Mouse (Mus musculus): ENCODE measurements around the gene Gm42421. TPM values are rescaled to one million over a fixed set of nuclear protein-coding genes. Genes with fewer than 3 reads are reported as not detected.

Gm42421 gene
- polyA plus RNA-seq, 1 experiment: 0.25 TPM

DNA sequence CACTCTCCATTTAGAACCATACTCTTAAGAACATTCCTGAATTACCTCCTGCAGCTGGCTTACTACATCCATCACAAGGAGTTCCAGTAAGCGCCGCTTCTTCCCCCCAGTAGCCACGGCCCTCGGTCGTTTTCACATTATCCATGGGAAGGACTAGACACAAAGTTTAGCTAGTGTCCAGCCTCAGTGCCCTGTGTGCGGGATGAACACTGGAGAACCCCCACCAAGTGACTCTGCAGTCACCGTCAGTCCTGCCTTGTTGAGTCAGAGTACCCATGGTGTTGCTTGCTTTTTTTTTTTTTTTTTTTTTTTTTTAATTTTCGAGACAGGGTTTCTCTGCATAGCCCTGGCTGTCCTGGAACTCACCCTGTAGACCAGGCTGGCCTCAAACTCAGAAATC, 33.2 kb downstream of the Gm42421 start:
- TF ChIP-seq CEBPB (IDR thresholded peaks at IDR 0.05; ENCODE audit: low read depth): no peak
- TF ChIP-seq FOSL1 (IDR thresholded peaks at IDR 0.05; ENCODE audit: insufficient read depth, low read length, poor library complexity, severe bottlenecking): no peak
- TF ChIP-seq MYOD1 (IDR thresholded peaks at IDR 0.05; ENCODE audit: control insufficient read depth, insufficient read length, low read depth): no peak
- TF ChIP-seq USF1 (IDR thresholded peaks at IDR 0.05; ENCODE audit: low read depth): no peak
- no peak for TF ChIP-seq MYOG (IDR thresholded peaks at IDR 0.05; ENCODE audit: control insufficient read depth, extremely low read depth, insufficient read length)
- no peak for TF ChIP-seq MAX (IDR thresholded peaks at IDR 0.05)
- TF ChIP-seq CTCF (IDR thresholded peaks at IDR 0.05; ENCODE audit: control insufficient read depth, insufficient read depth, insufficient read length): no peak
- Histone ChIP-seq H3K4me3 (ENCODE audit: insufficient read depth, poor library complexity, severe bottlenecking) (no peak overlapping the region), H3K36me3 (ENCODE audit: control insufficient read depth, insufficient read depth) (no peaks in the 10 kb centered on the region), H3K79me2 (ENCODE audit: control insufficient read depth, insufficient read depth) (no peaks in the 10 kb centered on the region), H3K79me3 (ENCODE audit: low read depth) (no peaks in the 10 kb centered on the region), H3K27me3 (ENCODE audit: control insufficient read depth, insufficient read depth, insufficient read length) (peaks cover 24% of the 10 kb centered on the region), H3ac (ENCODE audit: control insufficient read depth, insufficient read length, low read depth) (no peak overlapping the region)

DNA sequence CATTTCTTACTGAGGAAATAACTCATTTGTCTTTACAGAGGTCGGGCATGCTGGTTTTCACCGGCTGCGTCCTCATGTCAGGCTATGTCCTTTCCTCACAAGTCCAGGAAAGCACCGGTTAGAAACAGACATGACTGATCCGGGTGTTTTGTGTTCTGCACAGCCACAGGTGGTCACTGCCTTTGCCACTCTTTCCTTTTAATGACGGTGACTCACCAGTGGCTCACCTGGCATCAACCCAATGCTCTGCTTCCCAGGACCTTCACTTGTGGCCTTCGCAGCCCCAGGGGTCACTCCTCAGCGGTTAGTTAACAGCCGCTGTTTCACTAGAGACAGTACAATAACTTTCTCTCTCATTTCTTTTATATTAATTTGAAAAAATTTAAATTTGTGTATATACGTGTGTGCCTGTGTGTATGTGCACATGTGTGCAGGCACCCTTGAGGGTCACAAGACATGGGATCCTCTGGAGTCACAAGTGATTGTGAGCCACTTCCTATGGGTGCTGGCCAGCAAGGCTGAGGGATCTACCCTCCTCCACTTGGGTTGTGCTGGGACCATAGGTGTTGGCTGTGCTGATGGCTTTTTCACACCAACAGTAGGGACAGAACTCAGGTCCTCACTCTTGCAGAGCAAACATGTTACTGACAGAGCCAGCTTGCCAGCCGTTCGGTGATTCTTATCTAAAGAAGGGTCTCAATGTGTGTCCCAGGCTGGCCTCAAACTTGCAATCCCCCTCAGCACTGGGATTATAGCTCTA, 37.8 kb downstream of the Gm42421 start:
- no peaks in the 10 kb centered on the region for H3K79me3 ChIP-seq (ENCODE audit: low read depth)
- H3K79me2 ChIP-seq (ENCODE audit: control insufficient read depth, insufficient read depth): no peaks in the 10 kb centered on the region
- H3ac ChIP-seq (ENCODE audit: control insufficient read depth, insufficient read length, low read depth): no peak overlapping the region
- TF ChIP-seq MYOG (IDR thresholded peaks at IDR 0.05; ENCODE audit: control insufficient read depth, extremely low read depth, insufficient read length): no peak
- no peak for TF ChIP-seq CTCF (IDR thresholded peaks at IDR 0.05; ENCODE audit: control insufficient read depth, insufficient read depth, insufficient read length)
- peak; percentile 43 for TF ChIP-seq MYOD1 (IDR thresholded peaks at IDR 0.05; ENCODE audit: control insufficient read depth, insufficient read length, low read depth)
- no peak for TF ChIP-seq USF1 (IDR thresholded peaks at IDR 0.05; ENCODE audit: low read depth)
- no peak for TF ChIP-seq CEBPB (IDR thresholded peaks at IDR 0.05; ENCODE audit: low read depth)
- H3K27me3 ChIP-seq (ENCODE audit: control insufficient read depth, insufficient read depth, insufficient read length): peaks cover 18% of the 10 kb centered on the region
- no peaks in the 10 kb centered on the region for H3K36me3 ChIP-seq (ENCODE audit: control insufficient read depth, insufficient read depth)
- H3K4me3 ChIP-seq (ENCODE audit: insufficient read depth, poor library complexity, severe bottlenecking): no peak overlapping the region

DNA sequence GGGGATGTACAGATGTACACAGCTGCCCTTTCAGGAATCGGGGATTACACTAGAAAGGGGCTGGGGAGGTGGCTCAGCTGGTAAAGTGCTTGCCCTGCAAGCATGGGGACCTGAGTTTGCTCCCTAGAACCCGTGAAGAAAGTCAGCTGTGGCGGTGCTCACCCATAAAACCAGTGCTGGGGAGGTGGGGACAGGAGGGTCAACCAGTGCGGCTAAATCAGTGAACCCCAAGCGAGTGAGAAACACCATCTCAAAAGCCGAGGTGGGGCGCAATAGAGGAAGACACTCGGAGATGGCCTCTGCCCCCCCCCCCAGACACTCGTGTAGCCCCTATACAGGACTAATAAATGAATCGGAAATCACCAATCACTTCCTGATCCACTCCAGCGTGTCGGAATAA, 38.7 kb downstream of the Gm42421 start:
- H3K4me3 ChIP-seq (ENCODE audit: insufficient read depth, poor library complexity, severe bottlenecking): no peak overlapping the region
- no peaks in the 10 kb centered on the region for H3K79me2 ChIP-seq (ENCODE audit: control insufficient read depth, insufficient read depth)
- no peak overlapping the region for H3ac ChIP-seq (ENCODE audit: control insufficient read depth, insufficient read length, low read depth)
- TF ChIP-seq CTCF (IDR thresholded peaks at IDR 0.05; ENCODE audit: control insufficient read depth, insufficient read depth, insufficient read length): no peak
- no peak for TF ChIP-seq MYOG (IDR thresholded peaks at IDR 0.05; ENCODE audit: control insufficient read depth, extremely low read depth, insufficient read length)
- TF ChIP-seq USF1 (IDR thresholded peaks at IDR 0.05; ENCODE audit: low read depth): no peak
- TF ChIP-seq FOSL1 (IDR thresholded peaks at IDR 0.05; ENCODE audit: insufficient read depth, low read length, poor library complexity, severe bottlenecking): no peak
- no peak for TF ChIP-seq MYOD1 (IDR thresholded peaks at IDR 0.05; ENCODE audit: control insufficient read depth, insufficient read length, low read depth)
- no peak for TF ChIP-seq MAX (IDR thresholded peaks at IDR 0.05)
- no peak for TF ChIP-seq CEBPB (IDR thresholded peaks at IDR 0.05; ENCODE audit: low read depth)
- peaks cover 21% of the 10 kb centered on the region for H3K27me3 ChIP-seq (ENCODE audit: control insufficient read depth, insufficient read depth, insufficient read length)
- no peaks in the 10 kb centered on the region for H3K36me3 ChIP-seq (ENCODE audit: control insufficient read depth, insufficient read depth)
- no peaks in the 10 kb centered on the region for H3K79me3 ChIP-seq (ENCODE audit: low read depth)

DNA sequence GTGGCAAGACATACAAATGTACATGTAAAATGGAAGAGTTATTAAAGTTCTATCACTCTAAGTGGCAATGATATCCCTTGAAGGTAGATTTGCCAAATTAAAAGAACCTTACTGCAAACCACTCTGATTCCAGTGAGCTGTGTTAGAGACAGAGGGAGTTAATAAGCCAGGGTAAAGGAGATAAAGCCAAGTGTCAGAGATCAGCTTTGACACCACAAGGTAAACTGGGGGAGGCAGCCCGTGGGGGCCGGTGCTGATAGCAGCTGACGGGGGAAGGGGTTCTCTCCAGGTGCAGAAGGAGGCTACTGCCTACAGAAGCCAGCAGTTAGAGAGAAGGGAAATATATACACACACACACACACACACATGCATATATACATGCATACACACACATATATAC, 44.7 kb downstream of the Gm42421 start:
- Histone ChIP-seq H3ac (ENCODE audit: control insufficient read depth, insufficient read length, low read depth) (no peak overlapping the region), H3K79me2 (ENCODE audit: control insufficient read depth, insufficient read depth) (no peaks in the 10 kb centered on the region), H3K4me3 (ENCODE audit: insufficient read depth, poor library complexity, severe bottlenecking) (no peak overlapping the region), H3K36me3 (ENCODE audit: control insufficient read depth, insufficient read depth) (no peaks in the 10 kb centered on the region), H3K27me3 (ENCODE audit: control insufficient read depth, insufficient read depth, insufficient read length) (peaks cover 16% of the 10 kb centered on the region), H3K79me3 (ENCODE audit: low read depth) (no peaks in the 10 kb centered on the region)
- no peak for TF ChIP-seq USF1 (IDR thresholded peaks at IDR 0.05; ENCODE audit: low read depth)
- no peak for TF ChIP-seq CEBPB (IDR thresholded peaks at IDR 0.05; ENCODE audit: low read depth)
- TF ChIP-seq CTCF (IDR thresholded peaks at IDR 0.05; ENCODE audit: control insufficient read depth, insufficient read depth, insufficient read length): no peak
- TF ChIP-seq FOSL1 (IDR thresholded peaks at IDR 0.05; ENCODE audit: insufficient read depth, low read length, poor library complexity, severe bottlenecking): no peak
- TF ChIP-seq MYOG (IDR thresholded peaks at IDR 0.05; ENCODE audit: control insufficient read depth, extremely low read depth, insufficient read length): no peak
- TF ChIP-seq MAX (IDR thresholded peaks at IDR 0.05): no peak
- TF ChIP-seq MYOD1 (IDR thresholded peaks at IDR 0.05; ENCODE audit: control insufficient read depth, insufficient read length, low read depth): no peak

DNA sequence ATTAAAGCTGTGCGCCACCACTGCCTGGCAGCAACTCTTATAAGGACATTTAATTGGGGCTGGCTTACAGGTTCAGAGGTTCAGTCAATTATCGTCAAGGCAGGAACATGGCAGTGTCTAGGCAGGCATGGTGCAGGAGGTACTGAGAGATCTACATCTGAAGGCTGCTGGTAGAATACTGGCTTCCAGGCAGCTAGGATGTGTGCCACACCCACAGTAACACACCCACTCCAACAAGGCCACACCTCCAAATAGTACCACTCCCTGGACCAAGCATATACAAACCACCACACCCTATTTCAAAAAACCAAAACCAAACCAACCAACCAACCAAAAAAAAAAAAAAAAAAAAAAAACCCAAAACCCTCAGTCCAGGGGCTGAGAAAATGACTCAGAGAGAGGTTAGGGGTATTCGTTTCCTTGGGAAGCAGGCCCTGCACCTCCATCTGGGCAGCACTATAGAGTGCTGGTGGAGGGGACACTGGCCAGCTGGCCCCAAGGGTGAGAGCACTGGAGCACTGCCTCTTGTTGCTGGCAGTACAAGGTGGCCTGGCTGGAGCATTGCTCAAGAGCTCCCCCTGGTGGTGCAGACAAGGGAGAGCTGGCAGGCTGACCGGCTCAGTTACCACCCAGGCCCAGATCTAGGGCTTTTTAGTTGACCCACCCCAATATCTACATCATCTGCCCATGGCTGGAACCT, 47.1 kb downstream of the Gm42421 start:
- Histone ChIP-seq H3K4me3 (ENCODE audit: insufficient read depth, poor library complexity, severe bottlenecking) (no peak overlapping the region), H3K79me3 (ENCODE audit: low read depth) (no peaks in the 10 kb centered on the region), H3ac (ENCODE audit: control insufficient read depth, insufficient read length, low read depth) (no peak overlapping the region), H3K79me2 (ENCODE audit: control insufficient read depth, insufficient read depth) (no peaks in the 10 kb centered on the region), H3K36me3 (ENCODE audit: control insufficient read depth, insufficient read depth) (no peaks in the 10 kb centered on the region), H3K27me3 (ENCODE audit: control insufficient read depth, insufficient read depth, insufficient read length) (peaks cover 8% of the 10 kb centered on the region)
- TF ChIP-seq USF1 (IDR thresholded peaks at IDR 0.05; ENCODE audit: low read depth) (no peak), CTCF (IDR thresholded peaks at IDR 0.05; ENCODE audit: control insufficient read depth, insufficient read depth, insufficient read length) (peak; percentile 90), FOSL1 (IDR thresholded peaks at IDR 0.05; ENCODE audit: insufficient read depth, low read length, poor library complexity, severe bottlenecking) (no peak), MYOD1 (IDR thresholded peaks at IDR 0.05; ENCODE audit: control insufficient read depth, insufficient read length, low read depth) (no peak), MAX (IDR thresholded peaks at IDR 0.05) (no peak)

Data from C2C12 (cell line).